Mouse (Mus musculus) E14TG2a.4 (cell line): Measurements from ENCODE around the gene Vwf.

ENCODE experiments used
- H3K27me3 ChIP-seq: 2 replicates; pipeline ENCODE4 v1.6.1; 2014; ENCODE audit warnings: low read length, control low read depth; ENCODE audit not compliant: insufficient read depth
- H3K36me3 ChIP-seq: 2 replicates; pipeline ENCODE4 v1.6.1; 2014; ENCODE audit warnings: low read length, control low read depth; ENCODE audit not compliant: insufficient read depth
- H3K4me1 ChIP-seq: replicated peaks from 2 replicates; pipeline ENCODE4 v1.6.1; 2014; ENCODE audit warnings: low read depth, low read length, control low read depth
- H3K4me3 ChIP-seq: replicated peaks from 2 replicates; pipeline ENCODE4 v1.5.1; 2014; ENCODE audit warnings: mild to moderate bottlenecking, low read length
- H3K9me3 ChIP-seq: 2 replicates; pipeline ENCODE4 v1.6.1; 2014; ENCODE audit warnings: low read length, control low read depth
- CTCF ChIP-seq: conservative IDR thresholded peaks from 2 replicates; pipeline ENCODE4 v1.5.1; 2014; ENCODE audit warnings: low read length
- NANOG ChIP-seq: IDR thresholded peaks from 2 replicates; pipeline ENCODE4 v1.6.1; 2014; ENCODE audit warnings: borderline replicate concordance, low read length, mixed read lengths
- POU5F1 ChIP-seq: IDR thresholded peaks from 2 replicates; pipeline ENCODE4 v1.6.1; 2014; ENCODE audit warnings: low read length, borderline replicate concordance

Vwf gene

DNA sequence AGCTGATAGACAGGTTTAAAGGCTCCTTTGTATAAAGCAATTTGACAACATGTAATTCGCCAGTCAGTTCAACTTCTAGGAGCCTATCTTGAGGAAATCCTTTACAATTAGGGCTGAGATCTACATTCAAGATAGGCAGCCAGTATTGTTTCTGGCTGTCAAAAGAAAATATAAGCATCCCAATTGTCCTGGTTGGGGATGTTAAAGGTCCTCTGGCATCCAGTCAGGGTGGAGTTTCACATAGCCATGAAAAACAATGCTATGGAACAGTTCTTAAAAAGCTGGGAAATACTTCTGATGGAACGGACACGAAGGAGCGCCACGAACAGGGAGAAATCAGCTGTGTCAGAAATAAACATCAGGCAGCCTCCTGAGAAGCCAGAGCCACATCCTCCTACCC is 11.6 kb upstream of the Vwf start:
- Histone ChIP-seq H3K9me3 (no peaks in the 10 kb centered on the region), H3K4me3 (no peak overlapping the region), H3K4me1 (peaks cover 12% of the 10 kb centered on the region), H3K27me3 (no peaks in the 10 kb centered on the region; the same call in 1 of the 2 replicates), H3K36me3 (no peaks in the 10 kb centered on the region)
- no peak for TF ChIP-seq CTCF
- TF ChIP-seq POU5F1 = no peak
- TF ChIP-seq NANOG = no peak

DNA sequence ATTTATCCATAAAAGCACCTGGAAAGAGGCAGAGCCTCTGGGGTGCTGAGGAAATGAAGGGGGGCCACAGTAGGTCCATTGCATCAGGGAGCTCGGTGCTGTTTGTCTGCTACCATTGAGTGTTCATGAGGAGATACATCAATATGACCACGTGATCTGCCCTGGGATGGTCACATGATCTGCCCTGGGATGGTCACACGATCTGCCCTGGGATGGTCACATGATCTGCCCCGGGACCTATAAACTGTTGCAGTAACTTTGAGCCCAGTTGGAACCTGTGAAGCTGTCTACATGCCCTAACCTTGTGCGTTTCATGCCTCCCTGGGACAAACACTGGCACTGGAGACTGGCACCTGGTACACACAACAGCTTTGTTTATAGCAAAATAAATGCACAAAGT is 8.1 kb upstream of the Vwf start:
- H3K36me3 ChIP-seq = no peaks in the 10 kb centered on the region
- H3K4me1 ChIP-seq = peaks cover 29% of the 10 kb centered on the region

DNA sequence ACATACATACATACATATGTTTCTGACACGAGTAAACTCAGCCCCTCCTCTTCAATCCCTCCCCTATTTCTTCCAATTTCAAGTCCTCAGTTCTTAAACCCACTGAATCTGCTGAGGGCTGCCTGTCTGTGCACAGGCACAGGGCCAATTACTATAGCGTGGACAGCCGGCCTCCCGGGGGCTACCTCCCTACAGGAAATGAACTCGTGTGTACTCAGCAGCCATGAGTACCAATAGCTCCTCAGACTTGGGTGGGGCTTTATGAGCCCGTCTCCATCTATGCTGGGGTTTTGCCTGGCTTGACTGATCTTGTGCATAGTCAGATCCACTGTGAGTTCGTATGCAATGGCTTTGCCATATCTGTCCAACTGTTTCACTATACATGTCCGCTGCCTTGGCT is 7.2 kb upstream of the Vwf start:
- no peaks in the 10 kb centered on the region for H3K9me3 ChIP-seq
- H3K27me3 ChIP-seq = peaks cover 11% of the 10 kb centered on the region; the same call in 1 of the 2 replicates
- H3K36me3 ChIP-seq = no peaks in the 10 kb centered on the region
- H3K4me1 ChIP-seq = peaks cover 30% of the 10 kb centered on the region
- no peak overlapping the region for H3K4me3 ChIP-seq
- TF ChIP-seq NANOG = no peak
- no peak for TF ChIP-seq CTCF
- no peak for TF ChIP-seq POU5F1

More for the DNA sequence above, 8.1 kb upstream of the Vwf start:
- Histone ChIP-seq H3K27me3 (peaks cover 8% of the 10 kb centered on the region; the same call in 1 of the 2 replicates), H3K4me3 (no peak overlapping the region), H3K9me3 (no peaks in the 10 kb centered on the region)
- TF ChIP-seq NANOG (no peak), CTCF (no peak), POU5F1 (no peak)

DNA sequence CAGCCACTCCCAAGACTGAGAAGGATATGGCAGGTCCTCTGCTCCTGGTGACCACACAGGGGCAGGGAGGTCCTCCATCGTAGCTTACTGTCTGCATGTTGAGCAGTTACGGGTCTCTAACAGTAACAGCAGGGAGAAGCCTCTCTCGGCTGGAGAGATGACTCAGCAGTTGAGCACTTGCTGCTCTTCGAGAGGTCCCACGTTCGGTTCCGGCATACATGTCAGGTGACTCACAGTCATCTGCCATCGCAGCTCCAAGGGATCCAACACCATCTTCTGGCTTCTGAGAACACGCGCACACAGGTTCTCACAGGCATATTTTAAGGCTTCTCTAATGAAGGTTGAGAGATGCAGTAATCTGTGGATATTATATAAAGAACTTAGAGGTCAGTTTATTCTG is 6.4 kb upstream of the Vwf start:
- TF ChIP-seq NANOG (no peak), POU5F1 (no peak), CTCF (no peak)
- Histone ChIP-seq H3K36me3 (no peaks in the 10 kb centered on the region), H3K27me3 (peaks cover 11% of the 10 kb centered on the region; the same call in 1 of the 2 replicates)

DNA sequence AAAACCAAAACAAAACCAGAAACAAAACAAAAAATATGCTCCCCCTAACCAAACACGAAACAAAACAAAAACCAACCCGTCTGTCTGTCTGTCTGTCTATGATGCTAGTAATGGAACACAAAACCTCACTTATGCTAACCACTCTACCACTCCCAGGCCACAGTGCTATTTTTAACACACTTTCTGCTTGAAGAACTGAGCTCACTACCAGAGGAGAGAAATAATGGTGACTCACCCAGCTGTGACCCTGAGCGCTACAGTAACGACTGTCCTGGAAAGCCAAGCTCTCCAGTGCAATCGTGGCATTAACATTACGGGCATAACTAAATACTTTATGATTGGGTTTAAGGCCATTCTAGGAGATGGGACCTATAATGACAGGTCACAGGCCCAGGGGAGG is 5.7 kb upstream of the Vwf start:
- Histone ChIP-seq H3K36me3 (no peaks in the 10 kb centered on the region), H3K4me3 (no peak overlapping the region), H3K4me1 (peaks cover 30% of the 10 kb centered on the region), H3K27me3 (peaks cover 11% of the 10 kb centered on the region; the same call in 1 of the 2 replicates), H3K9me3 (no peaks in the 10 kb centered on the region)
- TF ChIP-seq CTCF = no peak
- TF ChIP-seq POU5F1 = no peak
- TF ChIP-seq NANOG = no peak

More for the DNA sequence above, 6.4 kb upstream of the Vwf start:
- Histone ChIP-seq H3K4me3 (no peak overlapping the region), H3K9me3 (no peaks in the 10 kb centered on the region), H3K4me1 (peaks cover 30% of the 10 kb centered on the region)

DNA sequence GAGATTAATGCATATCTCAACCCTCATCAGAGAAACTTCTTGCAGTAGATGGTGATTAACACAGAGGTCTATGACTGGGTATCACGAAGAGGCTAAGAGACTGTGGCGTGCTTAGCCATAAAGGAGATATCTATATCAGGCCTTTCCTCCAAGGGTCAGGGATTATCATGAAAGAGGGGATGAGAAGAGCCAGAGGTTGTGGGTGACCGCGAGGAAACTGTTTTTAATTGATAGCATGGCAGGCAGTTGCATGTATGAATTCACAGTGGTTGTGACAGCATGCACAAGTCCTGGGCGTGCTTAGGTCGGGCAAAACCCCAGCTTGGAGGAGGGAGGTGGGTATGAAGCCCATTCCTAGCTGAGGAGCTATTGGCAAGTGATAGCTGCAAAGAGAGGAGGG is 5.3 kb upstream of the Vwf start:
- Histone ChIP-seq H3K4me3 (no peak overlapping the region), H3K9me3 (no peaks in the 10 kb centered on the region), H3K4me1 (peaks cover 30% of the 10 kb centered on the region), H3K36me3 (no peaks in the 10 kb centered on the region), H3K27me3 (peaks cover 11% of the 10 kb centered on the region; the same call in 1 of the 2 replicates)
- TF ChIP-seq NANOG = no peak
- TF ChIP-seq POU5F1 = no peak
- no peak for TF ChIP-seq CTCF

DNA sequence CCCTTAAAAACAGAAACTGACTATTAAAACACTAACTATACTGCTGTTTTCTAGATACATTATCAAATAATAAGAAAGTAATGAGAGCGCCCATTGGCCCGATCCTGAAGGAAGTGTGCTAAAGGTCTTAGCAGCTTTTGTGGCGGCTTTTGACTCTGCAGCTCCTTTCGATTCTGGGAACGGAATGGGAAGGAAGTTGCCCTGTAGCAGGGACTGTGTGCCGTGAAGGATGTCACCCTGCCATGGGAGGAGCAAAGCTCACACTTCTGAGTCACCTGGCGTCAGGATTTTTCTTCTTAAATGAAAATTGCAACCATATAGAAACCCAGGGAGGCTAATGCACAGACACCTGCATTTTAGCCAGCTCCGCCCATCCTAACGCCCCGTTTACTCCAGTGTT is 1.8 kb downstream of the Vwf start:
- Histone ChIP-seq H3K9me3 (no peaks in the 10 kb centered on the region), H3K36me3 (no peaks in the 10 kb centered on the region), H3K4me3 (no peak overlapping the region), H3K27me3 (peaks cover 23% of the 10 kb centered on the region), H3K4me1 (peaks cover 16% of the 10 kb centered on the region)
- TF ChIP-seq CTCF (no peak), POU5F1 (no peak), NANOG (no peak)

DNA sequence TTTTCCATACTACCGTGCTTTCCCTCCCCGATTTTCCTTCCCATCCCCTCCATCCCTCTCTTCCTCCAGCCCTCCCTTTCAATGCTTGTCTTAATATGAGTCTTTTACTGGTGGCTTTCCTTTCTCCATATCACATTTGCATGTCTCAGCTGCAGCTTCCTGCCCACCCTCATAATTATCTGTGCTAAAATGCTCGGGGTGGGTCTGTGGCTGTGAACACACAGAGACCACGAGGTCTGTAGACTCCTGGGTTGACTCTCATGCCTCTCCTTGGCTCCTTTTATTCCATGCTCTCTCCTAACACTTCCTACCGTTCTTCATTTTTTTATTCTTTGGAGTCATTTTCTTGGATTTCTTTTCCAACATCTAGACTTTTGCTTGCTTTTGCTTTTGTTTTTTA is 3.6 kb downstream of the Vwf start:
- Histone ChIP-seq H3K9me3 (no peaks in the 10 kb centered on the region), H3K4me1 (peaks cover 14% of the 10 kb centered on the region), H3K27me3 (peaks cover 33% of the 10 kb centered on the region), H3K4me3 (no peak overlapping the region), H3K36me3 (no peaks in the 10 kb centered on the region)
- TF ChIP-seq POU5F1 = no peak
- TF ChIP-seq NANOG = no peak
- TF ChIP-seq CTCF = no peak

DNA sequence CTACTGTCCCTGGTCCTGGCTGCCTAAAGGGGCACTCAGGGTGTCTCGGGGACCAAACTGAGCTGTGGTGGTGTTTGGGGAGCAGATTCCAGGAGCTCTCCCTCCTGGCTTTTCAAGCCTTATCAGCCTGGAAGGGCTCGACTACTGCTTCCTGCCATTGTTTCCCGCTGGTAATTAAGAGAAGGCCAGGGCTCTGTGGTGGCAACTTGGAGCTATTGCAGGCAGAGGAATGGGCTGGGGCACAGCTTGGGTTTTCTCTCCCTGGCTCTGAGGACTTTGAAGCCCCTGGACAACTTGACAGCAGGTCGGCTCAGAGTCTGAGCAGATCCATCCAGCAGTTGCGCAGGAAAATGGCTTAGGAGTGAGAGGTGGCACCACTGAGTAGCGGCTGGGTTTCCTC is 6.2 kb downstream of the Vwf start:
- no peak overlapping the region for H3K4me3 ChIP-seq
- H3K9me3 ChIP-seq = no peaks in the 10 kb centered on the region
- H3K4me1 ChIP-seq = peaks cover 6% of the 10 kb centered on the region
- H3K27me3 ChIP-seq = peaks cover 33% of the 10 kb centered on the region
- H3K36me3 ChIP-seq = no peaks in the 10 kb centered on the region
- no peak for TF ChIP-seq NANOG
- TF ChIP-seq POU5F1 = no peak
- TF ChIP-seq CTCF = no peak
